Mouse (Mus musculus): ENCODE data around the gene Ndufa8. TPM values are rescaled to one million over a fixed set of nuclear protein-coding genes. Genes with fewer than 3 reads are reported as not detected.

Gene Ndufa8
- polyA plus RNA-seq, 1 experiment from 2014 or later = 262 TPM

- H3K27me3 ChIP-seq = no peaks in the 10 kb centered on the region
- 89% methylated on average over 11 of the region's 11 CpGs for WGBS
- H3K4me2 ChIP-seq = no peak overlapping the region
- peaks cover 51% of the 10 kb centered on the region for H3K36me3 ChIP-seq
- H3K9me3 ChIP-seq = no peaks in the 10 kb centered on the region
- H3K9ac ChIP-seq = no peak overlapping the region
- H3K4me1 ChIP-seq (replicated peaks) = no peaks in the 10 kb centered on the region
- no peak overlapping the region for H3K27ac ChIP-seq
- H3K4me3 ChIP-seq = no peak overlapping the region
- no peak for ATAC-seq (ENCODE audit: low FRiP score)
Observed at GRCm38 (mm10) chr2:36035413-36036081, 13.7 kb downstream of the Ndufa8 start.

- no peak for ATAC-seq (ENCODE audit: low FRiP score)
- no peak overlapping the region for H3K4me3 ChIP-seq
- no peaks in the 10 kb centered on the region for H3K9me3 ChIP-seq
- H3K9ac ChIP-seq = no peak overlapping the region
- H3K27me3 ChIP-seq = no peaks in the 10 kb centered on the region
- no peak overlapping the region for H3K4me2 ChIP-seq
- WGBS = 93% methylated on average over 7 of the region's 7 CpGs
- peaks cover 51% of the 10 kb centered on the region for H3K36me3 ChIP-seq
- H3K27ac ChIP-seq = no peak overlapping the region
- no peaks in the 10 kb centered on the region for H3K4me1 ChIP-seq (replicated peaks)
Observed at GRCm38 (mm10) chr2:36034898-36035297, 14.3 kb downstream of the Ndufa8 start.

GRCm38 (mm10) chr2:36033966-36034365 is 15.2 kb downstream of the Ndufa8 start:
- ATAC-seq (ENCODE audit: low FRiP score) = no peak
- 82% methylated on average over 7 of the region's 7 CpGs for WGBS
- Histone ChIP-seq H3K27ac (no peak overlapping the region), H3K9me3 (no peaks in the 10 kb centered on the region), H3K27me3 (no peaks in the 10 kb centered on the region), H3K36me3 (peaks cover 41% of the 10 kb centered on the region), H3K9ac (no peak overlapping the region), H3K4me1 (replicated peaks) (no peaks in the 10 kb centered on the region), H3K4me3 (no peak overlapping the region), H3K4me2 (no peak overlapping the region)

- H3K9me3 ChIP-seq = no peaks in the 10 kb centered on the region
- no peak overlapping the region for H3K4me2 ChIP-seq
- H3K9ac ChIP-seq = no peak overlapping the region
- H3K4me3 ChIP-seq = no peak overlapping the region
- no peak for ATAC-seq (ENCODE audit: low FRiP score)
- peaks cover 33% of the 10 kb centered on the region for H3K36me3 ChIP-seq
- no peaks in the 10 kb centered on the region for H3K4me1 ChIP-seq (replicated peaks)
- H3K27me3 ChIP-seq = no peaks in the 10 kb centered on the region
- no peak overlapping the region for H3K27ac ChIP-seq
- 76% methylated on average over 7 of the region's 7 CpGs for WGBS
Observed at GRCm38 (mm10) chr2:36032884-36033283, 16.3 kb downstream of the Ndufa8 start.

GRCm38 (mm10) chr2:36023291-36023690 is 25.9 kb downstream of the Ndufa8 start:
- WGBS = 77% methylated on average over 3 of the region's 3 CpGs
- no peaks in the 10 kb centered on the region for H3K9me3 ChIP-seq
- H3K4me2 ChIP-seq = no peak overlapping the region
- peaks cover 13% of the 10 kb centered on the region for H3K4me1 ChIP-seq (replicated peaks)
- no peak overlapping the region for H3K27ac ChIP-seq
- H3K36me3 ChIP-seq = no peaks in the 10 kb centered on the region
- no peak overlapping the region for H3K4me3 ChIP-seq
- H3K9ac ChIP-seq = no peak overlapping the region
- H3K27me3 ChIP-seq = peaks cover 18% of the 10 kb centered on the region
- no peak for ATAC-seq (ENCODE audit: low FRiP score)

GRCm38 (mm10) chr2:36021385-36022159 is 27.6 kb downstream of the Ndufa8 start:
- Histone ChIP-seq H3K4me3 (peak overlapping the region; percentile 34), H3K4me2 (peak overlapping the region; percentile 60), H3K4me1 (replicated peaks) (peaks cover 13% of the 10 kb centered on the region), H3K27ac (no peak overlapping the region), H3K27me3 (peaks cover 18% of the 10 kb centered on the region), H3K36me3 (no peaks in the 10 kb centered on the region), H3K9ac (peak overlapping the region; percentile 60), H3K9me3 (no peaks in the 10 kb centered on the region)
- peak; percentile 69 for ATAC-seq (ENCODE audit: low FRiP score)
- 9% methylated on average over 32 of the region's 32 CpGs for WGBS

GRCm38 (mm10) chr2:36013010-36013409 is 36.2 kb downstream of the Ndufa8 start:
- Histone ChIP-seq H3K4me1 (replicated peaks) (peaks cover 13% of the 10 kb centered on the region), H3K9ac (no peak overlapping the region), H3K4me3 (no peak overlapping the region), H3K27ac (no peak overlapping the region), H3K9me3 (no peaks in the 10 kb centered on the region), H3K36me3 (no peaks in the 10 kb centered on the region), H3K27me3 (peaks cover 29% of the 10 kb centered on the region), H3K4me2 (no peak overlapping the region)
- 54% methylated on average over 12 of the region's 12 CpGs for WGBS
- no peak for ATAC-seq (ENCODE audit: low FRiP score)

GRCm38 (mm10) chr2:36011331-36011825 is 37.8 kb downstream of the Ndufa8 start:
- Histone ChIP-seq H3K4me1 (replicated peaks) (peaks cover 13% of the 10 kb centered on the region), H3K9ac (peak overlapping the region; percentile 72), H3K27ac (no peak overlapping the region), H3K9me3 (no peaks in the 10 kb centered on the region), H3K36me3 (no peaks in the 10 kb centered on the region), H3K4me2 (peak overlapping the region; percentile 77), H3K4me3 (peak overlapping the region; percentile 48), H3K27me3 (peaks cover 29% of the 10 kb centered on the region)
- WGBS = under 1% methylated on average over 44 of the region's 44 CpGs
- peak; percentile 32; the same call in 1 of the 2 replicates for ATAC-seq (ENCODE audit: low FRiP score)

GRCm38 (mm10) chr2:36010579-36010978 is 38.6 kb downstream of the Ndufa8 start:
- WGBS = 50% methylated on average over 8 of the region's 8 CpGs
- Histone ChIP-seq H3K9ac (no peak overlapping the region; the same call in 1 of the 2 replicates), H3K4me1 (replicated peaks) (peaks cover 13% of the 10 kb centered on the region)

GRCm38 (mm10) chr2:36009386-36009785 is 39.8 kb downstream of the Ndufa8 start:
- H3K36me3 ChIP-seq = no peaks in the 10 kb centered on the region
- peaks cover 29% of the 10 kb centered on the region for H3K27me3 ChIP-seq
- H3K4me3 ChIP-seq = no peak overlapping the region
- no peak overlapping the region for H3K9ac ChIP-seq
- ATAC-seq (ENCODE audit: low FRiP score) = peak; percentile 65
- no peak overlapping the region for H3K27ac ChIP-seq
- peaks cover 13% of the 10 kb centered on the region for H3K4me1 ChIP-seq (replicated peaks)
- H3K9me3 ChIP-seq = no peaks in the 10 kb centered on the region
- no peak overlapping the region for H3K4me2 ChIP-seq
- WGBS = 25% methylated on average over 4 of the region's 4 CpGs

More at GRCm38 (mm10) chr2:36010579-36010978, 38.6 kb downstream of the Ndufa8 start:
- Histone ChIP-seq H3K4me3 (no peak overlapping the region; the same call in 1 of the 2 replicates), H3K27me3 (peaks cover 29% of the 10 kb centered on the region), H3K27ac (no peak overlapping the region), H3K4me2 (peak overlapping the region; percentile 77), H3K36me3 (no peaks in the 10 kb centered on the region), H3K9me3 (no peaks in the 10 kb centered on the region)
- no peak for ATAC-seq (ENCODE audit: low FRiP score)

GRCm38 (mm10) chr2:36008071-36008470 is 41.1 kb downstream of the Ndufa8 start:
- Histone ChIP-seq H3K4me2 (no peak overlapping the region), H3K27me3 (peaks cover 27% of the 10 kb centered on the region), H3K4me3 (no peak overlapping the region), H3K27ac (no peak overlapping the region), H3K9me3 (no peaks in the 10 kb centered on the region), H3K36me3 (no peaks in the 10 kb centered on the region), H3K4me1 (replicated peaks) (peaks cover 13% of the 10 kb centered on the region), H3K9ac (no peak overlapping the region)
- WGBS = 29% methylated on average over 1 of the region's 1 CpGs
- no peak for ATAC-seq (ENCODE audit: low FRiP score)

GRCm38 (mm10) chr2:36002188-36002587 is 47.0 kb downstream of the Ndufa8 start:
- WGBS = 43% methylated on average over 6 of the region's 6 CpGs

More at GRCm38 (mm10) chr2:36002188-36002587, 47.0 kb downstream of the Ndufa8 start:
- Histone ChIP-seq H3K4me2 (no peak overlapping the region), H3K27me3 (0 out of 2 replicates have a peak, but pooled peaks cover 5% of the 10 kb centered on the region), H3K27ac (no peak overlapping the region), H3K9ac (no peak overlapping the region), H3K36me3 (no peaks in the 10 kb centered on the region), H3K4me1 (replicated peaks) (no peaks in the 10 kb centered on the region), H3K9me3 (no peaks in the 10 kb centered on the region), H3K4me3 (no peak overlapping the region)
- ATAC-seq (ENCODE audit: low FRiP score) = no peak

Measured in hindbrain, embryonic 13.5 days (tissue).